Mouse (Mus musculus) hematopoietic stem cell, adult 5-6 weeks (primary cell): ENCODE measurements at regions not wholly inside any gene's neighbourhood (a gene's known extent, or its start where the extent isn't known, plus 50 kb on each side); places are given as distances from the start of the nearest gene placed in this dataset.

Experiments
- ATAC-seq, 2 experiments: fragments of 125-278 bp in 1 of 2; replicated peaks in 1 of 2; 2 replicates each; pipeline ENCODE4 v1.8.0; 2016 to 2017; ENCODE audit warnings: inconsistent platforms in 2 of 2, mild to moderate bottlenecking in 2 of 2, moderate number of reproducible peaks in 2 of 2, low read depth in 1 of 2, moderate TSS enrichment in 1 of 2; ENCODE audit not compliant: low FRiP score in 2 of 2, poor library complexity in 2 of 2, severe bottlenecking in 2 of 2, insufficient read depth in 1 of 2, low TSS enrichment in 1 of 2

- no peak for ATAC-seq
Measured at GRCm38 (mm10) chr6:49893113-49893512, 70.6 kb downstream of the Npy start.

DNA sequence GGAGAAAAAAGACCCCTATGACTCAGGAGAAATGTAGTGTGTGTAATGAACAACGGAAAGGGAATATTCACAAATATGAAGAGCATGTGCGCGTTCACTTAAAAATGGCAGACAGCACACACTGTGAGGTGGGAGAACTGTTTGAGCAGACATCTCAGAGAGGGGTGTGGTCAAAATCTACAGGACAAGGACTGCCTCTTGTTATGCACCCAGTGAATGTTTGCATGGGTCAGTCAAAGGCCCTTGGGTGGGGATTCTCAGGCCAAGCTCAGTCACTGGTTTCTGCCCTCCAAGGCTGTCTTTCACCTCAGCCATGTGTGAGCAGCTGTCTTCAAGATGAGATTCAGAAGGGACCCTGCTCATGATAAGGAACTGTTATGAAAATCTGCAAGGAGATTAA is 76.6 kb downstream of the Npy start:
- no peak for ATAC-seq

DNA sequence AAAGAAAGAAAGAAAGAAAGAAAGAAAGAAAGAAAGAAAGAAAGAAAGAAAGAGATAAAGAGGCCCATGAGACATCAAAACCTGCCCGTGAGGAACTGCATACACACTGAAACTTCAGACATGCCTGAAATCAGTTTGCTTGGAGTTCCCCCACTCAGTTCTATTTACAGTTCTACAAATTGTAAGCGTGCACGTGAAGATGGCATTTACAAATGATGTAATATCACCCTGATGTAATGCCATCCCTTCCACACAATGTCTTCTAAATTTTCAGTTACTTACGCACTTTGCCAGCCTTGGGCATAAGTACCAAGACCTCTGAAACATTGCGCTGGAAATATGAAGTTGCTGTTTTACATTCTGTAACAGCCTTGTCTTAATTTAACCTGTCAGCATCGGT is 79.0 kb downstream of the Npy start:
- no peak for ATAC-seq

GRCm38 (mm10) chr6:49904001-49904400 is 81.5 kb downstream of the Npy start:
- no peak for ATAC-seq

GRCm38 (mm10) chr6:49906456-49906855 is 83.9 kb downstream of the Npy start:
- ATAC-seq: no peak

DNA sequence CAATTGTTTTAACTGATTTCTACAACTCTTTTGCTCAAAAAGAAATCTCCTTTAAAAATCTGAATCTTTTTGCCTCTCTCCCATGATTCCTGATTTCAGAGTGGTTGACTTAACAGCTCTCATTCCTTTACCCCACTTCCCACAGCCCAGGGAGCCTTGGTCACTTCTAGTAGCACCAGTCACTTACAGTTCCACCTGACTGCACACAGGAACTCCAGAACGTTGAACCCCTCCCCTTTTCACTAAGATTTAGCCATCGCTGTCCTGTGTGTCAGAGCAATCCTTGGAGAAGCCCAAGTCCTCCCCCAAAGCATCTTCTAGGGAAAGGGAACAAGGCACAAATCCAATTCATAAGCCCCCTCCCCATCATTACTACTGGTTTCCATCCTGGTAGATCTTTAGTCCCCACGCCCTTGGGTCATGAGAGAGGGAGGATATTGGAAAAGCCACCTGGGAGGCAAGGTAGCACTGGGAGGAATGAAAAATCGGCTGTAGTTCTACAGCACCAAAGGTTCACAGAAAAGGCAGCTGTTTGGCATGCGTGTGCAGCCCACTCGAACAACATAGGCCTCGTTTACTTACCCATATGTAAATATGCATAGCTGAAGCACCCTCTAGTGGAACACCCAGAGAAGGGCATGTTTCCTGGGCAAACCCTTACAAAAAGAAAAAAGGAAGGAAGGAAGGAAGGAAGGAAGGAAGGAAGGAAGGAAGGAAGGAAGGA is 96.7 kb downstream of the Npy start:
- ATAC-seq: peak in 1 of 2 experiments; percentile 56; a peak in 1 of 4 replicates

DNA sequence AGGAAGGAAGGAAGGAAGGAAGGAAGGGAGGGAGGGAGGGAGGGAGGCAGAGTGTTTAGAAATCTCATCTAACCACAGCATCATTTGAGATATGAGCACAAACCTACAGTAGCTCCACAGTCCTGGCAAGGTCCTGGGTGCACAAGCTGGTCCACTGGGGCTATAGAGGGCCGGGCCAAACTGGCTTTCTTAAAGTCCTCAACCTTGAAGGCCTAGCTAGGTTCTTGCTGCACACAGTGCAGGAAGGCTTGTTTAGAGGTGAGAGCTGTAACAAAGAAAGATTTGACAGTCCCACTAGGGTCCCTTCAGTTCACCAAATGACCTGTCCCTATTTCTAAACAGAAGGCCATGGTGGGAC is 97.3 kb downstream of the Npy start:
- ATAC-seq: no peak

GRCm38 (mm10) chr6:49924296-49924695 is 101.8 kb downstream of the Npy start:
- ATAC-seq: no peak

- ATAC-seq: no peak
Measured at GRCm38 (mm10) chr6:49928075-49928474, 105.6 kb downstream of the Npy start.

- ATAC-seq: peak; percentile 86 to 89
Measured at GRCm38 (mm10) chr6:49930104-49930503, 107.6 kb downstream of the Npy start.

DNA sequence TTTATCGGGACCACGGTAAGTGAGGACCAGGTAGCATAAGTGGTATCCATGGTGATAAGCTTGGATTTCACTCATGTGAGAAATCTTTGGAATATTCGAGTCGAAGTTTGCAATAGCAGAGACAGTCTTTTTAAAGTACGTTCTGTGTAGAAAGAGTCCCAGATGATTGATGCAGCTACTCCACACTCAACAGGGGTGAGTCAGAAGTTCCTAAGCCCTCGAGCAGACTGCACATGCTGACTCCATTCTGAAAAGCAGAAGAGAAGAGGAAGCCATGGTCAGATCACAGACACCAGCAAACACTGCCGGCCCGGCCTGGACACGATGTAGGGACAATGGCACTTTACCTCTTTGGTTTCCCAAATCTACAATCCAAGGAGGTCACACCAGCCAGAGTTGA is 120.6 kb downstream of the Npy start:
- no peak for ATAC-seq

DNA sequence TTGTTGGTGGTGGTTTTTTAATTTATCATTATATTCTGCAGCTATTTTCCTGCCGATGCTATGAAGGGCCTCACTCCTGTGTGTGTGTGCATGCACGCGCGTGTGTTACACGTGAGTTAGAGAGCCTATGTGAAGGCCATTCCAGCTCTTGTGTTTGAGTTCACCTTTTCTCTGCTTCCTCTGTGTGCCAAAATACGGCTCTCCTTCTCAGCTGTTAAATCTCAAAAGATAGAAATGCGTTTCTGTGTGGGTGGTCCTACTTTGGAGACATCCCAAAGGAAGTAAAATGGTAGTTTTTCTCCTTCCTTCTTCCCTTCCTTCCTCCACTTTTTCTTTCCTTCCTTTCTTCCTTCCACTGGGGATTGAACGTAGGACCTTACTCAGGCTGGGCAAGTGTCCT is 136.4 kb downstream of the Npy start:
- ATAC-seq: no peak

- ATAC-seq: no peak
Measured at GRCm38 (mm10) chr6:49961166-49961565, 138.7 kb downstream of the Npy start.

- no peak for ATAC-seq
Measured at GRCm38 (mm10) chr6:49965944-49966545, 143.5 kb downstream of the Npy start.

DNA sequence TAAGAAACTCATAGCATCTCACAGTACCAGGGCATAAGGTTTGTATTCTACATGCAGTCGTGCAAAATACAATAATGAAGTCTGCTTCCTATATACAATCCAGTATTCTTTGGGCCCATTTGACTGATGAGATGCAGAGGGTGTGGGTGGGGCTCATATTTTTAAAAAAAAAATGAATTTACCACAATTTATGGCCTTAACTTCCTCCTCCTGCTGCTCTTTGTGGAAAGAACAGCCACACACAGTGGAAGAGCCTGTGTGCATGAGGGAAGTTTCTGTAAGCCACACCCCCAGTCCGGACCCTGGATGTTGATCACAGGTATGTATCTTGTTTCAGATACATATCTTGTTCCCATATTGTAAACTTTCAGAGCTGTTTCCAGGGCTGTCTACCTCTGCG is 143.5 kb upstream of the Mpp6 start:
- peak; percentile 59 to 62; a peak in 3 of 4 replicates for ATAC-seq

- 0 out of 4 replicates have a peak, but pooled peaks of 1 of the 2 experiments have one; percentile 32 for ATAC-seq
Measured at GRCm38 (mm10) chr6:49973258-49973865, 136.7 kb upstream of the Mpp6 start.

GRCm38 (mm10) chr6:49977783-49978182 is 132.3 kb upstream of the Mpp6 start:
- ATAC-seq: no peak

DNA sequence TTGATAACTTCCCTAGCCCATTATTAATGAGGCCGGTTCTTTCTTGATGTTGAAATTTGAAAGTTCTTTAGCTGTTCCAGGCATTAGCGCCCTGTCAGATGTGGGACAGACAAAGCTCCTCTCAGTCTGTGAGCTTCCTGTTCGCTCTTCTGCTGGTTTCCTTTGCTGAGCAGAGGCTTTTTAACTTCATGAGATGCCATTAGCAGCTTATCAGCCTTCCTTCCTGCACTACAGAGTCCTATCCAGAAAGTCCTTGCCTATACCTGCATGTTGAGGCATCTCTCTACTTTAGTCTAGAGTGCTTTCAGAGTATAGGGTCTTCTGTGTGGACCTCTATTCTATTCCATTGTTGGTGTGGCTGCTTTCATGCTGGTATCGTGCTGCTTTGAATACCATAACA is 126.3 kb upstream of the Mpp6 start:
- ATAC-seq: no peak

- no peak for ATAC-seq
Measured at GRCm38 (mm10) chr6:49985127-49985526, 124.9 kb upstream of the Mpp6 start.
